Mouse (Mus musculus) CD4-positive, CD25-positive, alpha-beta regulatory T cell, adult 4 months (primary cell): Measurements from ENCODE around the gene Svs1. TPM values are rescaled to one million over a fixed set of nuclear protein-coding genes. Genes with fewer than 3 reads are reported as not detected.
A peak's percentile ranks its signal among the peaks of the same experiment; 100 is the strongest.

Experiments used
- ATAC-seq: one replicate; pipeline ENCODE4 v1.8.0; 2017
- polyA plus RNA-seq, 2 experiments: library from polyadenylated mRNA; unstranded; fragments of 100-300 nt; shearing (Covaris generic); gene quantifications; one replicate each; pipeline ENCODE4 v1.2.1; 2017

The Svs1 gene
- polyA plus RNA-seq, 2 experiments from 2014 or later, result not detected

DNA sequence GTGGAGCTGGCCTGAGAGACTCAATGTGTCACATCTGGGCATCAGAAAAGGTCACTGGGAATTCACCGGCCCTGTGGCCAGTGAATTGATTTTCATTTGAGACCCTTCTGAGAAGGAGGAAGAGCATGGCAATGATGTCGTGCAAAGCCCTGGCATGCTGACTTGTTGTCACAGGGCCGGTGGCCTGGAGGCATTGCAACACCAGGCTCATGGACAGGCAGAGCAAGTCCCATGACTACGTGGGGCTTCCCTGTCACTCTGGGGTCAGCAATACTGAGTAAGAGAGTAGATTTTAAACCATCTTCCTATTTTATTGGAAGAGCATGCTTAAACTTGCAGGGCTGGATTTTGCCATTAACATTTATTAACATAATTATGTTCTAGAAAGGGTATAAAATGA, 26.4 kb downstream of the Svs1 start:
- ATAC-seq, result no peak

DNA sequence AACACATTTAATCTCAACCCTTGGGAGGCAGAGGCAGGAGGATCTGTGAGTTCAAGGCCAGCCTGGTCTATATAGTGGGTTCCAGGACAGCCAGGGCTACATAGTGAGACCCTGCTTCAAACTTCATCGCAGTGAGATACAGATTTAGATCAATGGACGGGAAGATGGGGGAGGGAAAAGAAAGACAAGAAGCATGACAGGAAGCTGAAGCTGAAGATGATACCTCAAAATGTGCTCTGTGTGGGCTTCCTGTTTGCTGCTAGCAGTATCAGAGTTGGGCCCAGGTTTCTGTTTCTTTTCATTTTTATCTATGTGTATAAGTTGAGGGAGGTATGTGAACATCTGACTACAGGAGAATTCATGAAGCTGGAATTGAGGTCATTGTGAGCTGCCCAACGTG, 26.8 kb downstream of the Svs1 start:
- peak; percentile 93 for ATAC-seq

DNA sequence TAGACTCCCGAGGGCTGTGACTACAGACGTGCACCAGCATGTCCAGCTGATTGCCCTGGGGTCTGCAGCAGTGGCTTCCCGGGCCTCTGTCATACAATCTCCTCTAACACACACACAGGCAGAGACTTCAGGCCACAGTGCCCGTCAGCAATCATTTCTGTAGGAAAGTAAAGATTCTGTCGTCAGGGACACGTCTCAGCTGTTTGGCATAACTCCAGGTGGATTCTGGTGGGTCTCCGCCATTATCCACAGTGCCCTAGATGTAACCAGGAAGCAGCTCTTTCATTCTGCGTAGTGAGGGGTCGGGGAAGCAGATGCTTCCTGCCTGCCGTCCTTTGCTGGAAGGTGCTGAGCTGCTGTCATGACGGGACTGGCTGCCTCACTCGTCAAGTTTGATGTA, 30.5 kb downstream of the Svs1 start:
- ATAC-seq, result peak; percentile 71

DNA sequence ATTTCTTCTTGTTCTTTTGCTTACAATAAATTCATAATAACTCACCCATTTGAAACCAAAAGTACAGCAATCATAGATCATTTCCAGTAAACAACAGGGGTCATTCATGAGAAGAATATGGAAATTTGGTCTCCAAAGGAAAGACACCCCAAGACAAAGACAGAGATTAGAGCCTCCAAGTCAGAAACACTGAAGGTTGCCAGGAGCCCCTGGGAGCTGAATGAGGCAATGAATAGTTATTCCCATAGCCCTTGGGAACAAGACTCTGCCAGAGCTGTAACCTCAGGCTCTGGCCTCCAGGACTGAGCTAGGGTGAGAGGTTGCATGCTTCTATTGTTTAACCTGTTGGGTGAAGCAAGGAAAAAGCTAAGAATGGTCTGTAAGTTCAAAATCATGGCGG, 32.7 kb downstream of the Svs1 start:
- ATAC-seq, result no peak

DNA sequence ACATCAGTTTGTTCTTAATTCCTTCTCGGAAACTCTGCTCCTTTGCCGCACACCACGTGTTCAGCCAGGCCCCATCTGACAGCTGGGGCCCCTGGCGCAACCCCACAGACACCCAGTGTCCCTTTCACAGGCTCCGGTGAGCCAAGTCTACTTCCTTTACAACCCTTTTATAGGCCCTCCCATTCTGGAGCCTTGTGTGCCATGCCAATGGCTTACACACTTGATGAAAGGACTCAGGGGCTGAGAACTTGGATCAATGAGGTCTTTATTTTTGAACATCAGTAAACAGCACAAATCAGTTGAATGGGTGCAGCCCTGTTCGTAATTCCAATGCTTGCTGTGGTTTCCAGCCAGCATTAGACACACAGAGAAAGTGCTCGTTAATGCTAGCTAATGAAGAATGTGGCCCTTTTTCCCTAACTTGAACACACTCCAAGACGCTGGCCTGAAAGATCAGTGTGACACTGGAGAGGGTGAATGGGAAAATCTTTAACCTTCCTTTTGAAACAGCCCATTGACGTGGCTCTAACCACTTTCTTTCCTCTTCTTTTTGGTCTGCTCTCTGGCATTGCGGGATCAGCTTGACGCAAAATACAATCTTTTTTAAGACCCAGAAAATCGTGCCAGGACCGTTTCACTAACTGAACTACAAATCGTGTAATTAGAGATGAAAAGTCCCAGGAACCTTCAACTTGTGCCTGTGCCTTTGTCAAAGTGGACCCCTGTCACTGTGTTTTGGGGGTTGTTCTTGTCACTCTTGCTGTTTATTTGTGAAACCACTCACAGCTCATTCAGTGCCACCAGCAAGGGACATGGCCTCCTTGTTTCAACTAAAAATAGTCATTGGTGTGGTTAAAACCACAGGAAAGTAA, 34.7 kb downstream of the Svs1 start:
- peak; percentile 27 for ATAC-seq

DNA sequence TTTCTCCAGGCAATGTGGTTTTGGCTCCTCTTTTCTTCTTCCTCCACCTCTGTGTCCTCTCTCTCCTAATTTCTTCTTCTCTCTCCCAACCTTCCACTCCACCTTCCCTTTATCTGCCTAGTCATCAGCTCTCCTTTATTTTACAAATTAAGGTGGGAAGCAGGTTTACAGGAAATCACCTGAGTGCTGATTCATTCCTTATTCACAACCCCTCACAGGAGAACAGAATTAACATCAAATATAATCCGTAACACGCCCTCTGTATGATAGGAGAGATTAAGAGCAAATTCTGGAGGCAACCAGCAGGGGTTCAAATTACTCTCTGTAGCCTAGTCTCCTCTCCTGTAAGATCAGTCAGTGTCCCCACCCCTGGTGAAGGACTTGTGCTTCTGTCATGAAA, 35.7 kb downstream of the Svs1 start:
- ATAC-seq, result no peak

DNA sequence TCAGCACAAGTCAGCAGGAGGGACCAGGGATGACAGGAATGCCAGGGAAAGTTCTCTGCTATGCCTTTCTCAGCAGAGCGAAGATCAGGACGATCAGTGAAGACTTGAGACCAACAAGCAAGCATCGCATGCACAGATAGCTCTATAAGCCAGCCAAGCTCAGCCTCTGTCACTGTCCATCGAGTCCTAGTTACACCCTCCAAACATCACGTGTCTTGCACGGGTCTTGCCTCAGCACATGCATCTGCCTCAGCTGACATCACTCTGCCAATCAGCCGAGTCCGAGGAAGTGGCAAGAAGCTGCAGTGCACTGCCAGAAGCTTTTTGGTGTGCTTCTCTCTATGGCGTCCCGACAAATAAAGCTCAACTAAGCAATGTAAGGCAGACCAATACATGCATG, 36.7 kb downstream of the Svs1 start:
- no peak for ATAC-seq

DNA sequence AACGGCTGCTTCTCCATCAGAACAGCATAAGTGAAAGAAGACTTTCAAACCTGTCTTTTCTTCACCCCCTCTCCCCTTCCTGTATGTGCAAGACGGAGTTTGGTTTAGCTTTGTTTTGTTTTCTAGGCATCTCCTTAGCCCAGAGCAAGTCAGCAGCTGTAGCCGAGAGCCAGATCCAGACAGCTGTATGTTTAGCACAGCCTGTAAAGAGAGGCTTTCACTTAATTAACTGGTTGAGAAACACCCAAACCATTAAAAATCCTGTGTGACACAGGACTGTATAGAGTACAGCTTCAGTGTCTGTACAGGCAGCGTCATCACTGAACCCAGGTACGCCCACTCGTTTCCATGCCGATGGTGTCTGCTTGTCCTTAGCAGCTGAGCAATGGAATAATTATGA, 38.6 kb downstream of the Svs1 start:
- ATAC-seq, result no peak

DNA sequence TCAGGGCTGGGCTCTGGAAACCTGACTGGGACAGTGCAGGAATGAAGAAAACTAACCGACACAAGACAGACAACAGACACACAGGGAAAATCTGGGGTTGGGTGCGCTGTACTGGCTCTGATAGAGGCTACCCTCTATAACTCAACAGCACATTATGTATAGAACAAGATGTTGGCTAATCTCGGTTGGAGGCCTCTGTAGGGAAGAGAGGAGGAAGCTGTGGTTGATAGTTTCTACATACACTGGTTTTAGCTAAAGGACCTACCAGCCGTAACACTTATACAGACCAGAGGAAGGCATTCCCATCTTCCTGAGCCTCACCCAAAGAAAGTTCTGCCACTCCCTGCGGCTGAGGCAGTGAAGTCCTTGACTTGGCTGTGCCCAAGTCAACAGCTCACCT, 39.8 kb downstream of the Svs1 start:
- no peak for ATAC-seq

DNA sequence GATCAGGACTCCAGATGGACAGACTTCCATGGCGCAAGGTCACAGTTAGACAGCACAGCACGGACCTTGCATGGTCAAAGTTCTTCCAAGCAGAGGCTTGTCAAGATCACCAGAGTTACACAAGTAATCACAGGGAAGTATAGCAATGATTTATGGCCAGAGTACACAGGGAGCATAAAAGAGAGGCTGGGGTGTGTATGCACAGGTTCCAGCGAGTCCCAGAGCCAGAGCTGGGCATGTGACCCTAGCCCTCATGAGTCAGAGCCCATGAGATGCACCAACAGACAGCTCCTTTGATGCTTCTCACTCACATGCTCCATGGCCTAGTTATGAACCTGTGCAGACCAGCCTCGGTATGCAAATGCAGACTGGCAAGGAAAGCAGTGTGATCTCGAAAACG, 41.4 kb downstream of the Svs1 start:
- ATAC-seq, result no peak

DNA sequence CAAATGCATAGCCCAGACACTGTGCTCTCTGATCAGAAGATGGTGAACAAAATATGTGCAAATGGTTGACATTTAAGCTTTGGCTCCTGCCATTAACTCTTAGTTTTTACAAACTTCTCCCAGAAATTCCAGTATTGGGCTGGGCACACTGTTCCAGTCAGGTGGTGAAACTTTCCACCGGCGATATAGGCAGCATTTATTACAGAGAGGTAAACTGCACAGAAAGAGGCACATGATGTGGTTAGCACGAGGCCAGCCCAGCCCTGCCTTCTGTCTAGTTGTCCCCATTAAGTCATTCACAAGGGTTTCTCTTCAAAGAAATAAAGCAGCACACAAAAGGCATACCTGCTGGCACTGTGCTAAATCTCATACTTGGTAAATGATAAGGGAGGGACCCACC, 42.0 kb downstream of the Svs1 start:
- ATAC-seq, result no peak

DNA sequence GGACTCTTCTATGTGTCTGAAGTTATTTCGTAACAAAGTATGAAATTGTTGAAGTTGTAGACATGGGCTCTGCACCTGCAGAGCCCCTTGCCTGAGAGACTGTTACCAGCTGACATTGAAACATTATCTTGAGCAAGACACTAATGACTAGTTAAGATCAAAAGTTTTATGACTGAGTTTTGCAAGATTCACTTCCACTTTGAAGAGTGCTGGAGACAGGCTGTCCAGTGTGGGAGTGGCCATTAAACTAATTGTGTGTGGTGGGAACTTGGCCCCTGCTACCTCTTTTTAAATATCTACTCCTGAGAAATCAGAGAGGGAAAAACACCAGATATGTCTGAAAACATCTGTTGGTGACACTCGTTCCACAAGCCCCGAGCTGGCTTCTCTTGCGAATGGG, 44.6 kb downstream of the Svs1 start:
- ATAC-seq, result no peak

DNA sequence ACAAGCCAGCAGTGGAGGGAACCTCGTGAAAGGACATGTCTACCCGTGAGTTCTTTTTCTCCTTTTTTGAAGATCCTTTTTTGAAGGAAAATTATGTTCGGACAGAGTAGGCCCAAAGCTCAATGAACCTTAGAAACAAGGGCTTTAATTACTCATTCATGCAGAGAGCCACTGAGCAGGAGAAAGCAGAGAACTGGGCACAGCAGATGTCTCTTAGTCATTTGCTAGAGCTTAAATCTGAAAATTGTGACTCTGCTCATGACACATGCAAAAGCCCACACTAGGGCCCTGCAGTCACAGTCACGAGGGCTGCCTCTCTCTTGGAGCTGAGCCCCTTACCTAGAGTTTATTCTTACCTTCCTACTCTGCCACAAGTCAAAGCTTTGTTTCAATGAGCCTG, 46.1 kb downstream of the Svs1 start:
- no peak for ATAC-seq

DNA sequence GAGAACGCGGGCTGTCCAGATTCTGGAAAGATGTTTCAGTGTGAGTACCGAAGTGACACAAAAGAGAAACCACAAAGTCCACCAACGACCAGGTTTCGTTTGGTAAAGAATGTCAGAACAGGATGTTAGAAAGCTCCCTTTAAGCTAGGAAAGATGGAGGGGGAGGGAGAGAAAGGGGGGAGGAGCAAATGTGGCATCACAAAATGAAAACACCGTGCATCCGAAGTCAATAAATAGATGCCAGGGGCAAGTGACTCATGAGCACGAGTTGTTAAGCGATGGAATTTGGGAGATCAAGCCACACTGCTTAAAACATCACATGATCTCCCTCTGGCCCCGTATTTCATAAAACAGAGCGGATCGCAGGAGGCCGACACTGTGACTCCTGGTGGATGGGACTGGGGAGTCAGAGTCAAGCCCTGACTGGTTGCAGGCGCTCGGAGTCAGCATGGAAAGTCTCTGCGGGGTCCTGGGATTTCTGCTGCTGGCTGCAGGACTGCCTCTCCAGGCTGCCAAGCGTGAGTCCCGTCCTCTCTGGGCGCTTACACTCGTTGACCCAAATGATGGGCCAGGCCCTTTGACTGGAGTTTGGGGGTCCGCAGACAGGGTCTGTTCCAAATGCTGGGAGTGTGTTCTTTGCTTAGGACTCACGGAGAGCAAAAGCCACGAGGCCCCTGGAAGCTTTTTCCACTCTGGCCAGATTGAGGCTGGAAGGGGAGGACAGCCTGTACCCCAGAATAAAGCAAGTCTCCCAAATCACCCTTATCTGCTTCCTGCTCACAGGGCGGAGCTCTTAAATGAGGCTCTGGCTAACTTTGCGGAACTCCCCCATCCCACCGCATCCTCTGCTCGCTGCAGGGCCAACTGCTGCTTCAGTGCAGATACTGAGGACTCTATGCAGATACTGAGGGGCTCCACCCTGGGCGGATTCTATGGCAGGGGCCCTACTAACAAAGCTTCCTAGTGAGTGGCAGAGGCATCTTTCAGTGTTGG, 49.9 kb downstream of the Svs1 start, which contains the start of gene Gpnmb:
TSS of gene Gpnmb (plus strand) at position 272 of the 993 bp plus-strand sequence.
- ATAC-seq, result peak; percentile 76

DNA sequence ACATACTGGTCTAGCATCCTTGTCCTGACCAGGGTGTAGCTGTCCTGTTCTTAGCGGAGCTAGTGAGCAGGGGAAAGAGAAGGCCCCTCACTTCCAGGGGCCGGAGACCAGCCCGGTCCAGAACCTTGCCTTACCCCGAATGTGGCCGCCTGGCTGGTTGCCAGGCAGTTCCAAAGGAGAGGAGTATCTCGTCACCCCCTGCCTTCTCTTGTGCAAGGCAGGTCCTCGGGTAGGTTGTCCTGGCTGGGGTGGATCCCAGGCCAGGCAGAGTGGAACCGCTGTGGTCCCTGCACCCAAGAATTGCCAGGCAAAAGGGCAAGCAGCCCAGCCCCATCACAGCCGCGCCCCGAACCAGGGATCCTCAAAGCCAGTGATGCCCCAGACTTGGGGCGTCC, 50.6 kb downstream of the Svs1 start:
- no peak for ATAC-seq

DNA sequence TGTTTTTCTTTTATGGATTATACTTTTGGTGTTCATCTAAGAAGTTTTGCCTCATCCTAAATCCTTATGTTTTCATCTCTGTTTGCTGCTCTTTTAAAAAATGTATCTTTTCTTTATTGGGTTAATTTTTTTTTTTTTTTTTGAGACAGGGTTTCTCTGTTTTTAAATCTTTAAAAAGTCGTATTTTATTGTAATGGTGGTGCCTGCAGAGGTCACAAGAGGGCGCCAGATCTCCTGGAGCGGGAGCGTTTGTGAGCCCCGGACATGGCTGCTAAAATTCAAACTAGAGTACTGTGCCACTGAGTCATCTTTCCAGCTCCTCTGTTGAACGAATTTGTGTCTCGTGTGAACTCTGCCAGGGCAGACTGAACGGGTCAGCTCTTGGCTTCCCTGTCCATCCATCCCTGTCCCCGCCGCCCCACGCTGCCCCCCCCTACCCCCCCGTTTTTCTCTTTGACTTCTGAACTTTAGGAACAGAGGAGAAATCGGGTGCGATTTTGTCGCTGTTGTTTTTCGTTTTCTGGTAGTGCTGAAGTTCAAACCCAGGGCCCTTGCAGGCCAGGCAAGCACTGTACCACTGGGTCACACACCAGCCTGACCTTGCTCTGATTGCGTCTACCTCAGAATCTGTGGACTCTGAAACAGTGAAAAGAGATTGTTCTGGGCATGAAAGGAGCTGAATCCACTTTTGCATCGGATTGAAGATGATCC, 53.0 kb downstream of the Svs1 start:
- ATAC-seq, result peak; percentile 61

Other genes starting within 250 kb of the Svs1 start
- gene Gimap1, start 247.8 kb upstream of the Svs1 start, polyA plus RNA-seq, result 100 to 1,000 TPM; 342 to 402 TPM
- gene Gimap5, start 240.7 kb upstream of the Svs1 start, polyA plus RNA-seq, result 100 to 1,000 TPM; 196 to 256 TPM
- gene Gimap3, start 216.0 kb upstream of the Svs1 start, polyA plus RNA-seq, result 1,000 to 10,000 TPM; 1,659 to 2,511 TPM
- gene Tmem176a, start 145.9 kb upstream of the Svs1 start, polyA plus RNA-seq, result 10 to 100 TPM; 14.0 to 16.7 TPM
- gene Tmem176b, start 145.4 kb upstream of the Svs1 start, polyA plus RNA-seq, result 10 to 100 TPM; 17.3 to 22.7 TPM
- gene Aoc1, start 114.0 kb upstream of the Svs1 start, polyA plus RNA-seq, result under 1 TPM; 0.13 to 0.30 TPM
- not detected for gene 1600015I10Rik, start 57.0 kb upstream of the Svs1 start, polyA plus RNA-seq
- not detected for gene Doxl2, start 11.9 kb upstream of the Svs1 start, polyA plus RNA-seq
- 1 to 10 TPM; 2.0 to 2.4 TPM for gene Gpnmb, start 49.7 kb downstream of the Svs1 start, polyA plus RNA-seq
- gene Malsu1, start 86.9 kb downstream of the Svs1 start, polyA plus RNA-seq, result 10 to 100 TPM; 22.2 to 42.4 TPM
- 1 to 10 TPM; 1.2 to 3.0 TPM for gene Igf2bp3, start 228.1 kb downstream of the Svs1 start, polyA plus RNA-seq